Mouse (Mus musculus) skeletal muscle tissue, adult 2 months (tissue): ENCODE results near the gene Nck1.

ENCODE experiments used
- DNase-seq: peaks from one replicate; pipeline ENCODE4 v3.0.0-alpha.2; 2012; ENCODE audit warnings: low read depth, low spot score

Gene Nck1

GRCm38 (mm10) chr9:100545715-100546593 lies at the start of gene Nck1:
Gene Nck1 (minus strand): TSS chr9:100546134.
- DNase-seq = peak; percentile 96

GRCm38 (mm10) chr9:100590462-100590861 lies 44.5 kb upstream of the Nck1 start:
- no peak for DNase-seq

DNA sequence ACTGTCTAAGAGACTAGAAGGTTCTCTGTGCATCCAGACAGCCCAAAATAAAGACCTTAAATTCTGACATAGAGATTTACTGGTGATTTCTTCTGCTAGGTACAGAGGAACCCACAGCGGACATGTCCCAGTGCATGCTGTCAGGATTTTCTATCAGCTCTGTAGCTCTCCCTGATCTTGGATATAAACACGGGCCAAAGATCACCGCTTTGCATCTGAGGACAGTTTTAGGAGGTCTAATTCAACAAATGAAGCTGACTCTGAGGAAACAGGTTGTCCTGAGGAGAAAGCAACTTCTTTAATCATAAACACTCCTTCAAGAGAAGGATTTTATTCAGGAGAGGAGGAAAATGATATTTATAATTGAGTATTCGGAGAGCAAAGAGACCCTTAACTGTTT lies 38.1 kb upstream of the Nck1 start:
- no peak for DNase-seq

GRCm38 (mm10) chr9:100582883-100583575 lies 37.1 kb upstream of the Nck1 start:
- no peak for DNase-seq

DNA sequence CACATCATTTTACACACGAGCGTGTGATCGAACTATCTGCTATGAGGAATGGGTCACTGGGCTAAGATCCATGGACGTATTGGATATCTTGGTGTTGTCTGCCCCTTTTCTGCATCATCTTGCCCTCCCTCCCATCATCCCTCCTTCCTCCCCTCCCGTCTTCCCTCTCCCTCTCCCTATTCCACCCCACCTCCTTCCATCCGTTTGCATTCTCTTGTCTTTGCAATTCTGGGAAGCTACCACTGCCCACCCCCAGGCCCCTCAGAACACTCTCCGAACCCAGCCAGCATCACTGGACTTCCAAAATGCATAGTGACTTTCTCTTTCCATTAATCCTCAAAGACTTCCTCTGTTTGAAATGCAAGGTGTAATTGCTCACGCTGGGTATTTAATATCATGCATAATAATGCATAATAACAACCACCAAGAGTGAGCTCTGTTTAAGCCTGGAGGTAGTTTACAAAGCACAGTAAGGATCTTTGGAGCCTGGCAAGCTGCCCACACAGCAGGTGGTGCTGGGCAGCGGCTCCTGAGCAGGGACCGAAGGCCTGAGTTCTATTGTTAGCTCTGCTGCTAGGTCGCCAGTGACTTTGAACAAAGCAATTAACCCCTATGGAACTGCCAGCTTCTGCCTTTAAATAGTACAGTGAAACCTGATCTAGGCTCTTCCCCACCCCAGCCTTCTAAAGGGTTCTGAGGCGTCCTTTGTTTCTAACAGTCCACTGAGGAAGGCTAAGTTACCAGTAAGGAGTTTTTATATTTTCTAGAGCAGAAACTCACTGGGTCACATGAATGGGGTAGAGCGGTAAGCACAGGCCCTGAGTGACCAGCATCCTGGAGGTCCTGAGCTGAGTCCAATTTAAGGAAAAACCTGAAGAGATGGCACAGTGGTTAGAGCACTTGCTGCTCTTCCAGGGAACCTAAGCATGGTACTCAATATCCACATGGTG lies 35.9 kb upstream of the Nck1 start:
- no peak for DNase-seq

GRCm38 (mm10) chr9:100580196-100580740 lies 34.3 kb upstream of the Nck1 start:
- no peak for DNase-seq

GRCm38 (mm10) chr9:100573942-100574341 lies 28.0 kb upstream of the Nck1 start:
- DNase-seq = no peak

DNA sequence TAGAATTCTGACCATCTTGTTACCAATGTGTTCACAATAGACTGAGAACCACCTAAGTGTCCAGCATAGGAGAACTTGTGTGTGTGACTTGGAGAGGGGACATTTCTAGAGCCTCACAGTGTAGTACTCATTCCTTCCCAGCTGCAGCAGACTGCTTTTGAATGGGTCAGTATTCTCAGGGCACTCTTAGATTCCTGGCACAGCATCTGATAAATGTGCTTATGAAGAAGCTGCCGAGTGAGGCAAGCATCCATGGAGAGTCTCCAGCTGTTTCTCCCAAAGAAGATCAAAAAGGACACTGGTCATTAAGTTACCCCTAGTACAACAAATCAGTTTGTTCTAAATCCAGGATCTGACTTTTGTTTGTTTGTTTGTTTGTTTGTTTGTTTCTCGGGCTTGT lies 27.4 kb upstream of the Nck1 start:
- no peak for DNase-seq

DNA sequence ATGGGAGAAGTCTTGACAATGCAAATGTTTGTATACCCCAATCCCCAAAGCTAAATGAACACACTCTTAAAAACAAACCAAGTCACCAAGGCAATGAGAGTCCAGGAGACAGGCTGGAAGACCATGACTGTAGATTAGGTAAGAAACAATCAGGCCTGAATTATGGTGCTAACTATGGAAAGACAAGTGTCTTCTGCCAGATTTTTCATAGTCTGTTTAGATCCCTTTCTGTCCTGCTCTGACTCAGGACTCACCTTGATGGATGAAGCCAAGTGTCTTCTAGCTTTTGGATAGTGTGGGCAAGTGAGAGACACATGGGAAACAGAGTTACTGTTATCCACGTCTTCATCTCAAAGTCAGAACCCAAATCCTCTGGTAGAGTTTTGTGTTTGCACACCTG lies 25.6 kb upstream of the Nck1 start:
- DNase-seq = no peak

- DNase-seq = no peak
Observed at GRCm38 (mm10) chr9:100570626-100571233, 24.8 kb upstream of the Nck1 start, which contains the start of gene Slc35g2. Gene Slc35g2 (minus strand): TSS chr9:100571090.

DNA sequence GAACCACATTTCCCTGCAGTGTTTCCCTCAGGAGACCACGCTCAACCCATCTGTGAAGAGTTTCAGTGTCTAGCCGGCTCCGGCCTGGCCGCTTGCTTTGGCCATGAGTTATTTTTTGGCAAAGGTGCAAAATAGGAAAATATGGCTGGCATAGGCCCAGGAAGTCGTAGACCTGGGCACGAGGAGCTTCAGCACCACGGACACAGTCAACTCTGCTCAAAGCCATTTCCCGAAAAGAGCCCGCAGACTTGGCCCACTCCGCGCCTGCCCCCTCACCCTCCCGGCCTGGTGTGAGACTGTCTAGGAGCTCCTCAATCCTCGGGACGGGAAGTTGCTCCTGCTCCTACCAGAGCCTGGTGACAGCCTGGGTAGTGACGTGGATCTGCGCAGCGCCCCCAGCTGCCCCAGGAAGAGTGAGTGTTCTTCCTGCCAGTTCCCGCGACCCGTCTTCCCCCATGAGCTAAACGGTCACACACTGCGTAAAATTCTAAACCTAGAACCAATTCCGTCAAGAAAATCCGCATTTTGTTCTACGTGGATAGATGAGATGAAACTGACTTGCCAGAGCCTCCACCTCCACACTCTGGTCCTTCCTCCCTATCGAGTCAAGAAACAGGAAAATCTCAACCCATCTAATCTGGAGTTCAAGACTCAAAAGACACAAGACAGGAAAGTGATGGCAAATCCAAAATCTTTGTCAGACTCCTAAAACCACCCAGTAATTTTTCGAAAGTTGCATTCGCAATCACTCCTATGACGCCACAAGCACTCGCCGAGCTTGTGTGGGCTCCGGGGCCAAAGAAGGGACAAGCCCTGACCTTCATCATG lies 24.1 kb upstream of the Nck1 start:
- peak; percentile 15 for DNase-seq

DNA sequence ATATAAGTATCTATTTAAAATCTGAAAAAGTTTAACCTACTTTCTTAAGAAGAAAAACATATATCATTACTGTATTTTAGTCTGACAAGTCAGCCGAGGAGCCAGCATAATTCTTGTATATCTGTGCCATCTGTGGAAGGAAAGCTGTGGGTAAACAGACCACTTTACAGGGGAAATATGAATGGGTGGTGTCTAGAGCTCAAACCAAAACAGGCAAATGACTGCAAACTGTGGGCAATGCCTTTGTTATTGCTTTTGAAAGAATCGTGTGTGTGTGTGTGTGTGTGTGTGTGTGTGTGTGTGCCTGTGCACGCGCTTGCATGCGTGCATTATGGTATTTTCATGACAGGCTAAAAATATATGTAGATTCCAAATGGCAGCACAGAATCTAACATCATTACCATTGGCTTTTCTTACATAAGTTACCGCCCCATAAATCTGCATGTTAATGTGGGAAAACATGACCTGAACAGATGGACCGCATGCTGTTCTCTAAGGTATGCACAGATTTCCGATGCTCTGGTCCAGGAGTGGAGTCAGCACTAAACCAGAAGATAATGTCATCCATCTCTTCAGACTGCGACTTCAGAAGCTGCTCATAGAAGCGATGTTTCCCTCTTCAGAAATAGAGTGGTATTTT lies 14.4 kb upstream of the Nck1 start:
- no peak for DNase-seq

DNA sequence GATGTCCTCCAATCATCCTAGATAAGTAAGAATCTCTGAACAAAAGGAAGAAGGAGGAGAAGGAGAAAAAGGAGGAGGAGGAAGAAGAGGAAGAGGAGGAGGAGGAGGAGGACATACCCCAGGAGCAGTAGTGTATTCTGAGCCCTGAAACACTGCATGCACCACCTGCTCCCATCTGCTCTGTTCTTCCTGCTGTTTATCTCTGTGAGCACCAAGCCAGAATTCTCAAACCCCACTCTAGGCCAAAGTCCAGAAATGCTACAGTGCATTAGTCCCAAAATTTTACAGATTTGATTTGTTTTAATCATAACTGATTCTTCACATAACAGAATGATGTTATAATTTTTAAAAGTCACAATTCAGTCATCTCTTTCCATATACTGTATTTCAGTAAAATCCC lies 13.1 kb upstream of the Nck1 start:
- DNase-seq = no peak

- DNase-seq = no peak
Observed at GRCm38 (mm10) chr9:100558023-100558573, 12.2 kb upstream of the Nck1 start.

- no peak for DNase-seq
Observed at GRCm38 (mm10) chr9:100555686-100556085, 9.8 kb upstream of the Nck1 start.

- DNase-seq = no peak
Observed at GRCm38 (mm10) chr9:100548313-100548712, 2.4 kb upstream of the Nck1 start.

DNA sequence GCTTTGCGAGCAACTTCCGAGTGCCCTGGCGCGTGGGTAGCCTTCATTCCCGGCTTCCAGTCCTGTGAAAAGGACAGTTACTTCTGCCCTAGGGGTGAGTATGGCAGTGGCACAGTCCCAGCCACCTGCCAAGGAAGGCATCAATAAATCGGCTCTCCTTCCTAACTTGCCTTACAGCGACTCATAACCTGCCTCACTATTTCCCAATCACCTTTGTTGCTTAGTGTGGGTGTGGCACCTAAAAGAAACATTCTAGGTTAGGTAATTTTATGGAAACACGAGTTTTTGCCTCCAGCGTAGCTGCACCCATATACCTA lies 618 bp upstream of the Nck1 start:
- DNase-seq = no peak

- DNase-seq = no peak
Observed at GRCm38 (mm10) chr9:100544948-100545714, 803 bp downstream of the Nck1 start.
